Mouse (Mus musculus): ENCODE measurements at regions not wholly inside any gene's neighbourhood (a gene's known extent, or its start where the extent isn't known, plus 50 kb on each side); places are given as distances from the start of the nearest gene placed in this dataset.
A peak's percentile ranks its signal among the peaks of the same experiment; 100 is the strongest.

DNA sequence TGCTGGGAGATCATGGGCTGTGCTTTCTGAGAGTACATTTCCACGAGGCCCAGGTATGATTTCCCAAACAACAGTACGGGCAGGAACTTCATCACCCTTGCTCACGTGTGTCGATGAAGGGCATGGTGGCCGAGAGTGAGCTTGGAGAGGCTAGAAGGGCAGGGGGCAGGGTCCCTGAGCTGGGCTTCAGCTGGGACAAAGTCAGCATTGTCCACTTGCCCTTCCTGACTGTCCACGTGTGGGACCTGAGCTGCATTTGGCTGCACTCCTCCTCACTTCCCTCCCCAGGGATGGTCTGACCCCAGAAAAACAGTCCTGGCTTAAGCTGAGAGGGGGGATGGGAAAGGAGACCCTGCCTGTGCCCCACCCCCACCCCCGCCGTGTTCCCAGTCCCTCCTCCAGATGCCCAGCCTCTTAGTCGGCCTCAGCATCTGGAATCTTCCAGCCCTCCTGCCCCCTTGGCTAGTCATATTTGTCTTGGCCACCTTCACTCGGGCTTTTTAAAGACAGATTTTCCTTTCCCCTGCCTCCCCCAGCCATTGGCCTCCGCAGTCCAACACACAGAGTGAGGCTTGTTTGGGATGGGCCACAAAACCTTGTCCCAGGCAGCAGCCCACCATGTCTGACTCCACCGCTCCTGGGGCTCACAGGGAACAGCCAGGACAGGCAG, 58.6 kb downstream of the Isg20 start:
- Histone ChIP-seq H3K4me1 (peaks cover 23% of the 10 kb centered on the region), H3K36me3 (no peaks in the 10 kb centered on the region), H3K27ac (replicated peaks) (0 out of 2 replicates have a peak overlapping the region, but pooled peaks have one; percentile 38), H3K9me3 (replicated peaks) (no peaks in the 10 kb centered on the region), H3K4me3 (no peak overlapping the region), H3K27me3 (ENCODE audit: low read depth, poor library complexity, severe bottlenecking) (no peaks in the 10 kb centered on the region)
- WGBS, result 70% methylated on average over 12 of the region's 12 CpGs
- DNase-seq (ENCODE audit: low spot score), result no peak

DNA sequence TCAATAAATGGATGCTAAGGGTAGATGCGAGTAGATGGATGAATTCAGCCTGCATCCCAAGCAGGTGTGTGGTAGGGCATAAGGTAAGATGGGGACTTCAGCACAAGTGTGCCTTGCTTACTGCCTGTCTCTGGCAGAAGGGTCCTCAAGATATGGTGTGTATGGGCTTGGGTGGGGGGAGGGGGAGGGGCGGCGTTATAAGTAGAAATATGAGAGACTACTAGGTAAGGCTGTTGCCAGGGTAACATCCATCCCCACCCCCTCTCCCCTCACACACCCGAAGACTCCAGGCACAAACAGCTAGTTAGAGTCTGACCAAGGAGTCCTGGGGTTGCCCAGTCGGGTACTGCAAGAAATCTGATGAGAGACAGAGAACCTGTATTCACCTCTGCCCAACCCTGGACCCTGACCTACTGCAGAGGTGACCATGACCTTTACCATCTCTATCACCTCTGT, 63.5 kb upstream of the Acan start:
- Histone ChIP-seq H3K27ac (replicated peaks) (peak overlapping the region; percentile 77; the same call in 1 of the 2 replicates), H3K9me3 (replicated peaks) (no peaks in the 10 kb centered on the region), H3K4me3 (peak overlapping the region; percentile 56), H3K4me1 (peaks cover 19% of the 10 kb centered on the region), H3K27me3 (ENCODE audit: low read depth, poor library complexity, severe bottlenecking) (peaks cover 28% of the 10 kb centered on the region), H3K36me3 (no peaks in the 10 kb centered on the region)
- DNase-seq (ENCODE audit: low spot score), result no peak
- 50% methylated on average over 5 of the region's 5 CpGs for WGBS

DNA sequence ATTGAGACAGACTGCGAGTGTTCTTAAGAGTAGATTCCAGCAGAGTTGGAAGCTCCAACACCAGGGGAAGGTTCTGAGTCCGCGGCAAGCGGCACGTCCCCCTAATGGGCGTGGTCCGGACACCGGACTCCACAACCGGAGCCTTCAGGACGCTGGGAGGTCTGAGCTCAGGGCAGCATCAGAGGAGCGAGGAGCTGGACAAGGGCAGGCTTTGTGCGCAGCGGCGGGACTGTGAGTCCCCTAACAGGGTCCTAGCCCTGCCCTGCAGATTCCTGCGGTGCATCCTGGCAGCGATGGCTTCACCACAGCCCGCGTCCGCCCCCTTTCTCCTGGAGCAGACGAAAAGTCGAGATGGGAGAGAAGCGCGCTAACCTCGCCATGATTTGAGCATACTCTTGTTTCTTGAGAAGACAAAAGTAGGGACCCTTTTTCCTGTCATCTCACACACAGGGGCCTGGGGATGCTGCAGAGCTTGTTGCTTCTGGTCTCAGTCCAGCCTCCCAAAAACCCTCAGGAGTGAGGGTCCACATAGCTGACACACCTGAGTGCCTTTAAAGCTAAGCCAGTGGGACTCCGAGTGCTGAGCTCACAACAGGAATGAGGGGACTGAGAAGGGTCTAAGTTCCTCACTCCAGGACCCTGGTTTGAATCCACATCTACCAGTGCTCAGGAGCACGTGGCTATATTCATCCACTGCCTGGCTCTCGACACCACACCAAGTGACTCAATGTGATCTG, 62.8 kb upstream of the Acan start:
- H3K4me3 ChIP-seq, result peak overlapping the region; percentile 56
- no peaks in the 10 kb centered on the region for H3K9me3 ChIP-seq (replicated peaks)
- peaks cover 19% of the 10 kb centered on the region for H3K4me1 ChIP-seq
- peak; percentile 79 for DNase-seq (ENCODE audit: low spot score)
- no peaks in the 10 kb centered on the region for H3K36me3 ChIP-seq
- H3K27me3 ChIP-seq (ENCODE audit: low read depth, poor library complexity, severe bottlenecking), result peaks cover 28% of the 10 kb centered on the region
- WGBS, result 4% methylated on average over 27 of the region's 27 CpGs
- peak overlapping the region; percentile 77 for H3K27ac ChIP-seq (replicated peaks)

DNA sequence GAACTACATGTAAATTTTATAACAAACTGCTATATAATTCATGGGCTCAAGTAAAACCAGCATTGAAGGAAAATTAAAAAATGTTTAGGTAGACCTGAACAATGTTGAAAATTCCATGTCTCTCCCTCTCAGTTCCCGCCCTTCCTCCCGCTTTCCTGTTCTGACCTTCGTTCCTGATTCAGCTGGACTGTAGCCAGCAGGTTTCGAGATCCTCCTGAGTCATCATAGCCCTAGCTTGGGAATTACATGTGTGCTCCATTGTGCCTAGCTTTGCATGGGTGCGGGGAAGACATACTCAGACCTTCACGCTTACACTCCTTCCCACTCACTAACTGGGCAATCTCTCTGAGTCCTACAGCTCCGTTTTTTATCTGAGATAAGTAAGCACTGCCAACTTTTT, 60.3 kb upstream of the Acan start:
- peaks cover 13% of the 10 kb centered on the region for H3K4me1 ChIP-seq
- no peak for DNase-seq (ENCODE audit: low spot score)
- H3K9me3 ChIP-seq (replicated peaks), result no peaks in the 10 kb centered on the region
- H3K27me3 ChIP-seq (ENCODE audit: low read depth, poor library complexity, severe bottlenecking), result peaks cover 28% of the 10 kb centered on the region
- H3K4me3 ChIP-seq, result no peak overlapping the region
- H3K36me3 ChIP-seq, result no peaks in the 10 kb centered on the region
- 88% methylated on average over 7 of the region's 7 CpGs for WGBS
- no peak overlapping the region for H3K27ac ChIP-seq (replicated peaks)

DNA sequence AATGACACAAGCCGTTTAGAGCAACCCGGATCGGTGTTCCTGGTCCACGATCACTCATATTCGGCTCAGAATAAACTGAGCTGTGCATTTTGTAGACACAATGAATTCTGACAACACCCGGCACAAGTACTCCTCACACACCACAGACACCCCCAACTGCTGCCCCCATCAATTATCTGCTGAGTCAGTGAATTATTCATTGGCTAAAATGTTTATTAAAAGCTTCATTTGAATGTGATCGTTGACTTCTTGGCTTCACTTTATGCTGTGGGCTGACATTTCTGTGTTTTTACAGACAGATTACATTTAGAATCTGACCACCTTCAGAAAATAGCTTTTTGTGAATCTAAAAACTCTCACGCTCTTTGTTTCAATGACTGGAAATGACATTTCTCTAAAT, 59.1 kb upstream of the Acan start:
- no peak for DNase-seq (ENCODE audit: low spot score)
- Histone ChIP-seq H3K36me3 (no peaks in the 10 kb centered on the region), H3K9me3 (replicated peaks) (no peaks in the 10 kb centered on the region), H3K27me3 (ENCODE audit: low read depth, poor library complexity, severe bottlenecking) (peaks cover 27% of the 10 kb centered on the region), H3K4me3 (no peak overlapping the region), H3K27ac (replicated peaks) (no peak overlapping the region), H3K4me1 (peaks cover 13% of the 10 kb centered on the region)
- WGBS, result 91% methylated on average over 8 of the region's 8 CpGs

DNA sequence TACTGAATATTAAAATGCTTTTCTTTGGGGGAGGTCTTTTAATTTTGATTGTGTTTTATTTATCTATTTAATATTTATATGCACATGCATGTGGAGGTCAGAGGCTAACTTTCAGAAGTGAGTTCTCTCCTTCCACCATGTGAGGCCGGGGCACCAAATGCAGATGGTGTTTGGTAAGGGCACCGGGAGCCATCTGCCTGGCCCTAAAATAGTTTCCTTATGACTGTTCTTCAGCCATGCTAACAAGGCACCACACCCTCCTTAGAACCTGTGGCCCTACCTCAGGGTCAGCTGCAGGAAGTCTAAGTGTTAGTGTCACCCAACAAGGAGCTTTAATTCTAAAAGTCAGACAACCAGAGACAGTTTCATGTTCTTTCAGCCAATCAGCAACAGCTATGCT, 58.2 kb upstream of the Acan start:
- H3K36me3 ChIP-seq, result no peaks in the 10 kb centered on the region
- peaks cover 9% of the 10 kb centered on the region for H3K4me1 ChIP-seq
- H3K4me3 ChIP-seq, result no peak overlapping the region
- H3K9me3 ChIP-seq (replicated peaks), result no peaks in the 10 kb centered on the region
- WGBS, result 90% methylated on average over 2 of the region's 2 CpGs
- no peak overlapping the region for H3K27ac ChIP-seq (replicated peaks)
- peaks cover 18% of the 10 kb centered on the region for H3K27me3 ChIP-seq (ENCODE audit: low read depth, poor library complexity, severe bottlenecking)
- no peak for DNase-seq (ENCODE audit: low spot score)

DNA sequence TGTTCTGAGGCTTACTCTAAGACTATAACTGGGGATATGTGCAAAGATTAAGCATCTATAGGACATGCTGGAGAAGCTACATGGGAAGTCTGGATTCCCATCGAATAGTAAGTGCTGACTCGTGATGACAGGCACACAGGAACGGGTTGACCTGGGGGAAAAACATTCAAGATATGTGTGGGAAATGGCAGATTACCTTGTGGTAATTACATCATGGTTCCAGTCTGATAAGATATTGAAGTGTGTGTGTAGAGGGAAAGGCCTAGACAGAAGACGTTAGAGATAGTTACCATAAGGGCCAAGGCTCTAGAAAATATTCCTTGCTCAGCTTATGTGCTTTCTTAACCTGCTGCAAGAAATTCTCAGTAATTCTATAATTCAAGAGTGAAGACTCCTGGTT, 57.5 kb upstream of the Acan start:
- 80% methylated on average over 4 of the region's 4 CpGs for WGBS
- no peak for DNase-seq (ENCODE audit: low spot score)
- Histone ChIP-seq H3K27me3 (ENCODE audit: low read depth, poor library complexity, severe bottlenecking) (peaks cover 13% of the 10 kb centered on the region), H3K9me3 (replicated peaks) (no peaks in the 10 kb centered on the region), H3K27ac (replicated peaks) (no peak overlapping the region), H3K4me3 (no peak overlapping the region), H3K36me3 (no peaks in the 10 kb centered on the region), H3K4me1 (peaks cover 1% of the 10 kb centered on the region; the same call in 1 of the 2 replicates)

Data from midbrain, embryonic 10.5 days (tissue).